Mouse (Mus musculus): ENCODE measurements around the gene Cdyl2. TPM values are rescaled to one million over a fixed set of nuclear protein-coding genes. Genes with fewer than 3 reads are reported as not detected.

The Cdyl2 gene
- polyA plus RNA-seq, 1 experiment from 2014 or later: 5.9 TPM

Other genes with a start within 250 kb of the Cdyl2 start
- gene Dynlrb2, start 228.0 kb downstream of the Cdyl2 start, polyA plus RNA-seq (2014; fragmentation: Nextera tagmentation; extraction: Ambion mirVana): 1.7 TPM in 1 of 2 replicates, not detected in the other
- 90.6 and 92.2 TPM in 2 replicates for gene Cmc2, start 188.5 kb upstream of the Cdyl2 start, polyA plus RNA-seq (2014; fragmentation: Nextera tagmentation; extraction: Ambion mirVana)
- 56.7 and 58.4 TPM in 2 replicates for gene Cenpn, start 188.7 kb upstream of the Cdyl2 start, polyA plus RNA-seq (2014; fragmentation: Nextera tagmentation; extraction: Ambion mirVana)
- 12.7 and 13.1 TPM in 2 replicates for gene Atmin, start 210.4 kb upstream of the Cdyl2 start, polyA plus RNA-seq (2014; fragmentation: Nextera tagmentation; extraction: Ambion mirVana)
- 2.0 and 2.8 TPM in 2 replicates for gene 1700030J22Rik, start 246.0 kb upstream of the Cdyl2 start, polyA plus RNA-seq (2014; fragmentation: Nextera tagmentation; extraction: Ambion mirVana)